Mouse (Mus musculus): ENCODE results near the gene Gpr153. TPM values are rescaled to one million over a fixed set of nuclear protein-coding genes. Genes with fewer than 3 reads are reported as not detected.

Gpr153 gene
- polyA plus RNA-seq, 1 experiment = 7.9 TPM

DNA sequence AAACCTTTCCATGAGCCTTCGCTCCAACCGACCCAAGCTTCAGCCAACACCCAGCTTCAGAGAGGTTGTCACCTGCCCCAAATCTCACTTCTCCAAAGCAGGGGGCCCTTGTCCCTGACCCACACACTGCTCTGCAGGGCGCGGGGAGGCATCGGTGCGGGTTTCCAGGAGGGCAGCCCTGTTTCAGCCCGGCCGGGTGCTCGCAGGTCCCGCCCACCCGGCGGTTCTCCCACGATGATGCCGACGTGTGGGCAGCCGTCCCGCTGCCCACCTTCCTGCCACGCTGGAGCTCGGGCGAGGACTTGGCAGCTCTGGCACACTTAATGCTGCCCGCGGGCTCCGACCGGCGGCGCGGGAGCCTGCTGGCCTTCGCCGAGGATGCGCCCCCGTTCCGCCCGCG lies 8.7 kb downstream of the Gpr153 start:
- peak overlapping the region; percentile 7; the same call in 1 of the 2 replicates for H3K9ac ChIP-seq (ENCODE audit: low read depth, poor library complexity, severe bottlenecking)
- TF ChIP-seq CTCF (IDR thresholded peaks at IDR 0.05; ENCODE audit: low read depth, low read length) (no peak), EP300 (IDR thresholded peaks at IDR 0.05; ENCODE audit: insufficient read depth, low read depth, low read length) (no peak), POLR2A (IDR thresholded peaks at IDR 0.05; ENCODE audit: insufficient read depth, low read length) (no peak)
- no peaks in the 10 kb centered on the region for H3K9me3 ChIP-seq (replicated peaks; ENCODE audit: control insufficient read depth, insufficient read depth, low read length, poor library complexity, severe bottlenecking)
- peaks cover 3% of the 10 kb centered on the region for H3K4me1 ChIP-seq (ENCODE audit: control insufficient read depth, insufficient read depth, low read length)
- H3K27me3 ChIP-seq (ENCODE audit: control insufficient read depth, insufficient read depth, low read length, poor library complexity, severe bottlenecking) = 0 out of 2 replicates have a peak, but pooled peaks cover 2% of the 10 kb centered on the region
- H3K36me3 ChIP-seq (ENCODE audit: control insufficient read depth, insufficient read depth, low read length, poor library complexity, severe bottlenecking) = no peaks in the 10 kb centered on the region
- no peak overlapping the region for H3K27ac ChIP-seq (ENCODE audit: insufficient read depth, low read length)
- peak overlapping the region; percentile 15 for H3K4me3 ChIP-seq (ENCODE audit: low read depth, low read length)

DNA sequence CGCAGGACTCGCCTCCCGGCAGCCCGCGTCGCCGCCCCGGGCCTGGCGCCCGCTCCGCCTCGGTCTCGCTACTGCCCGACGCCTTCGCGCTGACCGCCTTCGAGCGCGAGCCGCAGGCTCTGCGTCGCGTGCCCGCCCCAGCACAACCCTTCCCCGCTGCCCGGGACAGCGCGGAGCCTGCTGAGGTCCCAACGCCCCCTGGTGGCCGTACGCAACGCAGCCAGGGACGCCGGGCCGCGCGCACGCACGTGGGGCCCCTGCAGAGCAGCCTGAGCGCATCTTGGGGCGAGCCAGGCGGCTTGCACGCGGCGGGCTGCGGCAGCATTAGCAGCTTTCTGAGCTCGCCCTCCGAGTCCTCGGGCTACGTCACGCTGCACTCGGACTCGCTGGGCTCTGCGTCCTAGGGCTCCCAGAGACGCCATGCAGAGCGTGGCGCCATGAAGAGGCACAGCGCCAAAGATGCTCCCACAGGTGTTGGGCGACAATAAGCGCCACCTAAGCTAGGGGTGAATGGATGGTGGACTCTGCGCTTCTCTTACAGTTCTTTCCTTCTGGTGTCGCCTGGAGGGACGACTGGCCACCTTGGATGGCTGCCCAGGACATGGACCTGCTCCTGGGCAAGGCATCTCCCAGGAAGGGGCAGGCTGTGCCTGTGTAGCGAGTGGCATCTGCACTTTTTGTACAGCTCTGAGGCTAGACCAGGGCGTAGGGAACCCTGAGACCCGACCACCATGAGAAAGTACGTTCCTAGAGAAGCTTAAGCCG lies 9.3 kb downstream of the Gpr153 start:
- 0 out of 2 replicates have a peak, but pooled peaks have one; percentile 12 for TF ChIP-seq EP300 (IDR thresholded peaks at IDR 0.05; ENCODE audit: insufficient read depth, low read depth, low read length)
- peak; percentile 77 for TF ChIP-seq CTCF (IDR thresholded peaks at IDR 0.05; ENCODE audit: low read depth, low read length)
- no peak for TF ChIP-seq POLR2A (IDR thresholded peaks at IDR 0.05; ENCODE audit: insufficient read depth, low read length)
- Histone ChIP-seq H3K9me3 (replicated peaks; ENCODE audit: control insufficient read depth, insufficient read depth, low read length, poor library complexity, severe bottlenecking) (no peaks in the 10 kb centered on the region), H3K27me3 (ENCODE audit: control insufficient read depth, insufficient read depth, low read length, poor library complexity, severe bottlenecking) (0 out of 2 replicates have a peak, but pooled peaks cover 2% of the 10 kb centered on the region), H3K4me3 (ENCODE audit: low read depth, low read length) (peak overlapping the region; percentile 52), H3K4me1 (ENCODE audit: control insufficient read depth, insufficient read depth, low read length) (peaks cover 3% of the 10 kb centered on the region), H3K9ac (ENCODE audit: low read depth, poor library complexity, severe bottlenecking) (peak overlapping the region; percentile 7; the same call in 1 of the 2 replicates), H3K27ac (ENCODE audit: insufficient read depth, low read length) (no peak overlapping the region), H3K36me3 (ENCODE audit: control insufficient read depth, insufficient read depth, low read length, poor library complexity, severe bottlenecking) (no peaks in the 10 kb centered on the region)

DNA sequence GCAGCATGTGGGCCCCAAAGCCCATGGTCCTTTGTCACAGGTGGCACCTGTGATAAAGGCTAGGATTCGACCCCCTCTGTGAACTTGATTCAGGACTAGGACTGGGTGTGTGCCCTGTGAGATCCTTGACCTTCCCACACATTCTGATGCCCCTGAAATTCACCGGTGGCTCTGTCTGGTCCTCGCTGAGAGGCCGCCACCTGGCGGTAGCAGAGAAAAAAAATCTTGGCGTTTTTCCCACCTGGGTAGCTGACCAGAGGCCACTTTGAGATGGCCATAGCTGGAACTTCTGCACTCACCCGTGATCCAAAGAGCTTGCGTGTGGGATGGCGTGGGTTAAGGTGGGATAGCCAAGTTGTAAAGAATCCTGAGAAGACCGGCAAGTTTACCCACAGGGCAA lies 11.5 kb downstream of the Gpr153 start:
- no peaks in the 10 kb centered on the region for H3K9me3 ChIP-seq (replicated peaks; ENCODE audit: control insufficient read depth, insufficient read depth, low read length, poor library complexity, severe bottlenecking)
- TF ChIP-seq EP300 (IDR thresholded peaks at IDR 0.05; ENCODE audit: insufficient read depth, low read depth, low read length) = no peak
- TF ChIP-seq POLR2A (IDR thresholded peaks at IDR 0.05; ENCODE audit: insufficient read depth, low read length) = no peak
- peak; percentile 73 for TF ChIP-seq CTCF (IDR thresholded peaks at IDR 0.05; ENCODE audit: low read depth, low read length)
- no peak overlapping the region for H3K4me3 ChIP-seq (ENCODE audit: low read depth, low read length)
- 0 out of 2 replicates have a peak, but pooled peaks cover 2% of the 10 kb centered on the region for H3K27me3 ChIP-seq (ENCODE audit: control insufficient read depth, insufficient read depth, low read length, poor library complexity, severe bottlenecking)
- H3K9ac ChIP-seq (ENCODE audit: low read depth, poor library complexity, severe bottlenecking) = no peak overlapping the region
- peaks cover 5% of the 10 kb centered on the region for H3K4me1 ChIP-seq (ENCODE audit: control insufficient read depth, insufficient read depth, low read length)
- H3K36me3 ChIP-seq (ENCODE audit: control insufficient read depth, insufficient read depth, low read length, poor library complexity, severe bottlenecking) = no peaks in the 10 kb centered on the region
- no peak overlapping the region for H3K27ac ChIP-seq (ENCODE audit: insufficient read depth, low read length)

DNA sequence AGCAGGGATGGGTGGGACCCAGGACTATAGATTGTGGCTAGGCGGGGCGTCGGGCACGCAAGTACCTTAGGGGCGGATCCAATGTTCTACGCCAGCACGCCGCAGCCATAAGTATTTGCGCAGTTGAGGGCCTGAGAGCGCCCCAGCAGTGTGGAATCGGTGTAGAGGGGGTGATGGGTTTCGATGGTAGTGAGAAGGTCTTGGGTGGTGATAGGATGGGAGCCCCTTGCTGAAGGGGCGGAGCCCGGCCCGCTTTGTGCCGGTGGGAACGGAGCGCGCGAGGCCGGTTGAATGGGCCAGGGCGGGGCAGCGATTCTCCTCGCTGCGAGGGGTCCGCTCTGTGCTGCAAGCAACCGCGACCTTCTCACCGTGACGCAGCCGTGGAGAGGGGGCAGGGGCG lies 12.2 kb downstream of the Gpr153 start:
- H3K4me3 ChIP-seq (ENCODE audit: low read depth, low read length) = peak overlapping the region; percentile 32
- no peaks in the 10 kb centered on the region for H3K9me3 ChIP-seq (replicated peaks; ENCODE audit: control insufficient read depth, insufficient read depth, low read length, poor library complexity, severe bottlenecking)
- H3K9ac ChIP-seq (ENCODE audit: low read depth, poor library complexity, severe bottlenecking) = no peak overlapping the region
- H3K27me3 ChIP-seq (ENCODE audit: control insufficient read depth, insufficient read depth, low read length, poor library complexity, severe bottlenecking) = 0 out of 2 replicates have a peak, but pooled peaks cover 2% of the 10 kb centered on the region
- no peak overlapping the region for H3K27ac ChIP-seq (ENCODE audit: insufficient read depth, low read length)
- peaks cover 8% of the 10 kb centered on the region for H3K4me1 ChIP-seq (ENCODE audit: control insufficient read depth, insufficient read depth, low read length)
- no peaks in the 10 kb centered on the region for H3K36me3 ChIP-seq (ENCODE audit: control insufficient read depth, insufficient read depth, low read length, poor library complexity, severe bottlenecking)
- TF ChIP-seq CTCF (IDR thresholded peaks at IDR 0.05; ENCODE audit: low read depth, low read length) (no peak), EP300 (IDR thresholded peaks at IDR 0.05; ENCODE audit: insufficient read depth, low read depth, low read length) (no peak), POLR2A (IDR thresholded peaks at IDR 0.05; ENCODE audit: insufficient read depth, low read length) (no peak)

DNA sequence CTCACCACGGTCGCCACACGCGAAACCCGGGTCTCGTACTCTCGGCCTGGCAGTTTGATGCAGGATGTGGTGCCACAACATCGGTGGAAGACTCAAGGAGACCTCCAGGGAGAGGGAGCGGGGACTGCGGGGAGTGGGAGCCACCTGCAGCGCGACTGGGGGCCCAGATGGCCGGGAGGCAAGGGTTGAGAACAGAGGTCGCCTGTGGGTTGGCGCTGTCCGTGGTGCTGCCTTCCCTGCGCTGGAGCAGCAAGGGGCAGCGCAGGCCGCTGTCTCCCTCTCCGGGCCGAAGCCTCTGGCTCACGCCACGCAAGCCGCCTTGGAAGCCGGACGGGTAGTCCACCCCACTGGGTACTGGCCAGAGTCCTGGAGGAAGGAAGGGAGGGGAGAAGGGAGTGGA lies 12.9 kb downstream of the Gpr153 start:
- Histone ChIP-seq H3K27ac (ENCODE audit: insufficient read depth, low read length) (no peak overlapping the region), H3K9me3 (replicated peaks; ENCODE audit: control insufficient read depth, insufficient read depth, low read length, poor library complexity, severe bottlenecking) (no peaks in the 10 kb centered on the region), H3K36me3 (ENCODE audit: control insufficient read depth, insufficient read depth, low read length, poor library complexity, severe bottlenecking) (no peaks in the 10 kb centered on the region), H3K27me3 (ENCODE audit: control insufficient read depth, insufficient read depth, low read length, poor library complexity, severe bottlenecking) (0 out of 2 replicates have a peak, but pooled peaks cover 2% of the 10 kb centered on the region), H3K4me1 (ENCODE audit: control insufficient read depth, insufficient read depth, low read length) (peaks cover 10% of the 10 kb centered on the region), H3K9ac (ENCODE audit: low read depth, poor library complexity, severe bottlenecking) (no peak overlapping the region), H3K4me3 (ENCODE audit: low read depth, low read length) (peak overlapping the region; percentile 32; the same call in 1 of the 2 replicates)
- TF ChIP-seq POLR2A (IDR thresholded peaks at IDR 0.05; ENCODE audit: insufficient read depth, low read length) (no peak), CTCF (IDR thresholded peaks at IDR 0.05; ENCODE audit: low read depth, low read length) (no peak), EP300 (IDR thresholded peaks at IDR 0.05; ENCODE audit: insufficient read depth, low read depth, low read length) (no peak)

All from ES-Bruce4 (cell line).